Mouse (Mus musculus): Measurements from ENCODE around the gene Myo1e. TPM values are rescaled to one million over a fixed set of nuclear protein-coding genes. Genes with fewer than 3 reads are reported as not detected.

The Myo1e gene
- polyA plus RNA-seq, 1 experiment, result 19.5 TPM

DNA sequence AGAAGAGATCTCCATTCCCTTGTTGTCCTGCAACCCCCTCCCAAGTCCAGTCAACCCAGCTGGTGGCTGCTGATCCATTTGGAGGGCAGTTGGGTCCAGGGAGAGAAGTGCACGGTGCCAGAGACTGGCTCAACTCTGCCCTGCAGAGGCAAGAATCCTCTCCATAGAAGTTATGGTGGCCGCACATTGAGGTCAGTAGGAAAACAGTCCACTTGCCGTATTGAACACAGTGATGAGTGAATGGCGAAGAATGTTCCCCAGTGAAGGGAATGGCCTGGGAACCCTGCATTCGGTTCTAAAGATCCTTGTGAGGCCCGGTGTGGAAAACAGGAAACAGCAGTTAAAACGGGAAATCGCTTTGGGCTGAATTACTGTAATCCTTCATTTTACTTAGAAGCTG lies 56.0 kb downstream of the Myo1e start:
- no peaks in the 10 kb centered on the region for H3K36me3 ChIP-seq (ENCODE audit: control insufficient read depth, insufficient read depth, low read length)
- H3K27ac ChIP-seq (ENCODE audit: insufficient read depth, low read depth, low read length), result no peak overlapping the region
- H3K27me3 ChIP-seq (ENCODE audit: control insufficient read depth, insufficient read depth, low read length), result no peaks in the 10 kb centered on the region
- H3K4me1 ChIP-seq (ENCODE audit: control insufficient read depth, insufficient read depth, insufficient read length, low read length), result peaks cover 45% of the 10 kb centered on the region
- TF ChIP-seq CTCF (IDR thresholded peaks at IDR 0.05; ENCODE audit: extremely low read depth, insufficient read length, insufficient replicate concordance, low read depth, low read length), result no peak
- TF ChIP-seq POLR2A (IDR thresholded peaks at IDR 0.05; ENCODE audit: low read depth, low read length), result no peak
- H3K4me3 ChIP-seq (ENCODE audit: low read depth, low read length), result no peak overlapping the region
- 84% methylated on average over 8 of the region's 8 CpGs for WGBS

DNA sequence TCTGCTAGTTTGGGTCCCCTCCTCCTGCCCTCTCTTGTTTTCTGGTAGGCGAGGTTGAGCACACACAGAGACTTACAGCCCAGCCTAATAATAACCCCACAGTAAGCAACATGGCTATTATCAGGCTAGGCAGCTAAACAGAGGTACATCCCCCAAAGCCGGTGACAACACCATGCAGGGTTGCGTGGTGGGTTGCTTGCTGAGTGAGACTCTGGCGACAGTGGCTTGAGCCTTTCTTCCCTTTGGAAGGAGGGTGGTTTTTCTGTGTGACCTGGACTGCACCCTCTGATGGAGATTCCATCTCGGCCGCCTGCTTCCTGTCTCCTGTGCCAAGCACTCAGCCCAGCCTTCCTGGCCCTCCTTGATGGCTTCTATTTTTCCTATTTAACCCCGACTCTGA lies 56.6 kb downstream of the Myo1e start:
- 45% methylated on average over 7 of the region's 7 CpGs for WGBS
- no peaks in the 10 kb centered on the region for H3K36me3 ChIP-seq (ENCODE audit: control insufficient read depth, insufficient read depth, low read length)
- H3K4me3 ChIP-seq (ENCODE audit: low read depth, low read length), result no peak overlapping the region
- no peak overlapping the region for H3K27ac ChIP-seq (ENCODE audit: insufficient read depth, low read depth, low read length)
- TF ChIP-seq CTCF (IDR thresholded peaks at IDR 0.05; ENCODE audit: extremely low read depth, insufficient read length, insufficient replicate concordance, low read depth, low read length) (no peak), POLR2A (IDR thresholded peaks at IDR 0.05; ENCODE audit: low read depth, low read length) (no peak)
- H3K27me3 ChIP-seq (ENCODE audit: control insufficient read depth, insufficient read depth, low read length), result no peaks in the 10 kb centered on the region
- H3K4me1 ChIP-seq (ENCODE audit: control insufficient read depth, insufficient read depth, insufficient read length, low read length), result peaks cover 42% of the 10 kb centered on the region

DNA sequence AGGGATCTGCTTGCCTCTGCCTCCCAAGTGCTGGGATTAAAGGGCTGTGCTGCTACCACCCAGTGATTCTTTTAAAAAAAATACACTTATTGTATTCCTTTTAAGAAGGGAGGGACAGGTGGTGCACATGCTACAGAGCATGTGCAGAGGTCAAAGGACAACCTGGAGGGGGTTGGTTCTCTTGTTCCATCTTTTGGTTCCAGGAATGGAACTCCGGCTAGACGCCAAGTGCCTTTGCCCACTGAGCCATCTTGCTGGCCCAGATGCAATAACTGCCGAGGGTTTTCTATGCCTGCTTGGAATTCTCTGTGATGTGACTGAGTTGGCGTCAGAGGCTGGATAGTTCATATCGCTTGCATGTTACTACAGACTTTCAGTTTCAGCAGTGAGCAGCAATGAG lies 58.4 kb downstream of the Myo1e start:
- Histone ChIP-seq H3K4me1 (ENCODE audit: control insufficient read depth, insufficient read depth, insufficient read length, low read length) (peaks cover 32% of the 10 kb centered on the region), H3K4me3 (ENCODE audit: low read depth, low read length) (no peak overlapping the region; the same call in 1 of the 2 replicates), H3K27me3 (ENCODE audit: control insufficient read depth, insufficient read depth, low read length) (no peaks in the 10 kb centered on the region), H3K27ac (ENCODE audit: insufficient read depth, low read depth, low read length) (peak overlapping the region; percentile 49), H3K36me3 (ENCODE audit: control insufficient read depth, insufficient read depth, low read length) (no peaks in the 10 kb centered on the region)
- TF ChIP-seq POLR2A (IDR thresholded peaks at IDR 0.05; ENCODE audit: low read depth, low read length), result no peak
- no peak for TF ChIP-seq CTCF (IDR thresholded peaks at IDR 0.05; ENCODE audit: extremely low read depth, insufficient read length, insufficient replicate concordance, low read depth, low read length)
- WGBS, result 20% methylated on average over 5 of the region's 5 CpGs

GRCm38 (mm10) chr9:70266186-70266585 lies 59.0 kb downstream of the Myo1e start:
- Histone ChIP-seq H3K27me3 (ENCODE audit: control insufficient read depth, insufficient read depth, low read length) (no peaks in the 10 kb centered on the region), H3K27ac (ENCODE audit: insufficient read depth, low read depth, low read length) (peak overlapping the region; percentile 49), H3K4me3 (ENCODE audit: low read depth, low read length) (no peak overlapping the region), H3K4me1 (ENCODE audit: control insufficient read depth, insufficient read depth, insufficient read length, low read length) (peaks cover 34% of the 10 kb centered on the region), H3K36me3 (ENCODE audit: control insufficient read depth, insufficient read depth, low read length) (no peaks in the 10 kb centered on the region)
- 97% methylated on average over 2 of the region's 2 CpGs for WGBS
- TF ChIP-seq CTCF (IDR thresholded peaks at IDR 0.05; ENCODE audit: extremely low read depth, insufficient read length, insufficient replicate concordance, low read depth, low read length), result no peak
- TF ChIP-seq POLR2A (IDR thresholded peaks at IDR 0.05; ENCODE audit: low read depth, low read length), result no peak

- Histone ChIP-seq H3K27ac (ENCODE audit: insufficient read depth, low read depth, low read length) (peak overlapping the region; percentile 47; the same call in 1 of the 2 replicates), H3K4me3 (ENCODE audit: low read depth, low read length) (no peak overlapping the region), H3K36me3 (ENCODE audit: control insufficient read depth, insufficient read depth, low read length) (no peaks in the 10 kb centered on the region), H3K27me3 (ENCODE audit: control insufficient read depth, insufficient read depth, low read length) (no peaks in the 10 kb centered on the region), H3K4me1 (ENCODE audit: control insufficient read depth, insufficient read depth, insufficient read length, low read length) (peaks cover 37% of the 10 kb centered on the region)
- 55% methylated on average over 5 of the region's 5 CpGs for WGBS
- no peak for TF ChIP-seq CTCF (IDR thresholded peaks at IDR 0.05; ENCODE audit: extremely low read depth, insufficient read length, insufficient replicate concordance, low read depth, low read length)
- no peak for TF ChIP-seq POLR2A (IDR thresholded peaks at IDR 0.05; ENCODE audit: low read depth, low read length)
Measured at GRCm38 (mm10) chr9:70267108-70267507, 60.0 kb downstream of the Myo1e start.

- Histone ChIP-seq H3K27me3 (ENCODE audit: control insufficient read depth, insufficient read depth, low read length) (no peaks in the 10 kb centered on the region), H3K4me1 (ENCODE audit: control insufficient read depth, insufficient read depth, insufficient read length, low read length) (peaks cover 38% of the 10 kb centered on the region), H3K4me3 (ENCODE audit: low read depth, low read length) (no peak overlapping the region), H3K36me3 (ENCODE audit: control insufficient read depth, insufficient read depth, low read length) (no peaks in the 10 kb centered on the region), H3K27ac (ENCODE audit: insufficient read depth, low read depth, low read length) (no peak overlapping the region)
- TF ChIP-seq POLR2A (IDR thresholded peaks at IDR 0.05; ENCODE audit: low read depth, low read length), result no peak
- TF ChIP-seq CTCF (IDR thresholded peaks at IDR 0.05; ENCODE audit: extremely low read depth, insufficient read length, insufficient replicate concordance, low read depth, low read length), result no peak
- WGBS, result 88% methylated on average over 10 of the region's 10 CpGs
Measured at GRCm38 (mm10) chr9:70269349-70269748, 62.2 kb downstream of the Myo1e start.

DNA sequence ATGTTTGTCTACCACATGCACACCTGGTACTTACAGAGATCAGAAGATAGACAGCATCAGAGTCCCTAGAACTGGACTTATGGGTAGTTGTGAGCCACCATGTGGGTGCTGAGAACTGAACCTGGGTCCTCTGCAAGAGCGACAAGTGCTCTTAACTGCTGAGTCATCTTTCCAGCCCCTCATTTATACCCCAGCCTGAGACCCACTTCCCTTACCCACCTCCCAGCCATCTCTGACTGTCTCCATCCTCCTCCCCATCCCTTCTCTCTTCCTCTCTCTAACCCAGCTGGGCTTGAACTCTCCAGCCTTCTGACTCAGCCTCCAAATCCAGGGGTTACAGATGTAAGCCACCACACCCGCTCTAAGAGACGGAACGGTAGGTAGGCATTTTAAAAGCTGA lies 63.3 kb downstream of the Myo1e start:
- no peaks in the 10 kb centered on the region for H3K27me3 ChIP-seq (ENCODE audit: control insufficient read depth, insufficient read depth, low read length)
- 0 out of 2 replicates have a peak overlapping the region, but pooled peaks have one; percentile 51 for H3K27ac ChIP-seq (ENCODE audit: insufficient read depth, low read depth, low read length)
- no peak overlapping the region for H3K4me3 ChIP-seq (ENCODE audit: low read depth, low read length)
- TF ChIP-seq POLR2A (IDR thresholded peaks at IDR 0.05; ENCODE audit: low read depth, low read length) (no peak), CTCF (IDR thresholded peaks at IDR 0.05; ENCODE audit: extremely low read depth, insufficient read length, insufficient replicate concordance, low read depth, low read length) (no peak)
- 65% methylated on average over 4 of the region's 4 CpGs for WGBS
- H3K4me1 ChIP-seq (ENCODE audit: control insufficient read depth, insufficient read depth, insufficient read length, low read length), result peaks cover 39% of the 10 kb centered on the region
- no peaks in the 10 kb centered on the region for H3K36me3 ChIP-seq (ENCODE audit: control insufficient read depth, insufficient read depth, low read length)
